Mouse (Mus musculus) midbrain, embryonic 10.5 days (tissue): Measurements from ENCODE around the gene AU040320. TPM values are rescaled to one million over a fixed set of nuclear protein-coding genes. Genes with fewer than 3 reads are reported as not detected.

Experiments
- DNase-seq: peaks from one replicate; pipeline ENCODE4 v3.0.0-alpha.2; 2017; ENCODE audit warnings: low spot score
- H3K27ac ChIP-seq: fragments of 300-500 bp; sonication (generic); replicated peaks from 2 replicates; pipeline ENCODE4 v1.5.1; 2016; ENCODE audit warnings: mild to moderate bottlenecking
- H3K27me3 ChIP-seq: fragments of 300-500 bp; sonication (generic); 2 replicates; pipeline ENCODE4 v1.6.1; 2016; ENCODE audit warnings: low read depth, mild to moderate bottlenecking; ENCODE audit not compliant: poor library complexity, severe bottlenecking
- H3K36me3 ChIP-seq: fragments of 300-500 bp; sonication (generic); 2 replicates; pipeline ENCODE4 v1.6.1; 2016; ENCODE audit warnings: mild to moderate bottlenecking, moderate library complexity
- H3K4me1 ChIP-seq: fragments of 300-500 bp; sonication (generic); 2 replicates; pipeline ENCODE4 v1.6.1; 2016
- H3K4me3 ChIP-seq: fragments of 300-500 bp; sonication (generic); 2 replicates; pipeline ENCODE4 v1.5.1; 2016; ENCODE audit warnings: mild to moderate bottlenecking, moderate library complexity
- H3K9me3 ChIP-seq: fragments of 300-500 bp; sonication (generic); replicated peaks from 2 replicates; pipeline ENCODE4 v1.6.1; 2016; ENCODE audit warnings: mild to moderate bottlenecking
- WGBS: fragments of 180-500 bp; shearing (Covaris S2); methylation state at CpG from one replicate; pipeline ENCODE4 v1.1.7; 2016; 5-methylcytosine and 5-hydroxymethylcytosine counted together
- polyA plus RNA-seq: library from polyadenylated mRNA; unstranded; fragments of >200 nt; fragmentation: Nextera tagmentation; extraction: Ambion mirVana; gene quantifications from 2 replicates; pipeline ENCODE4 v1.2.1, GENCODE M21; 2016

The AU040320 gene
- polyA plus RNA-seq, 1 experiment from 2014 or later: 24.4 TPM

- H3K27ac ChIP-seq: peak overlapping the region; percentile 67
- WGBS: 55% methylated on average over 8 of the region's 8 CpGs
- DNase-seq: no peak
- H3K36me3 ChIP-seq: no peaks in the 10 kb centered on the region
- H3K4me3 ChIP-seq: no peak overlapping the region
- peaks cover 40% of the 10 kb centered on the region for H3K4me1 ChIP-seq
- no peaks in the 10 kb centered on the region for H3K9me3 ChIP-seq
- H3K27me3 ChIP-seq: no peaks in the 10 kb centered on the region
These were observed 25.8 kb downstream of the AU040320 start for GRCm38 (mm10) chr4:126779148-126779581.

DNA sequence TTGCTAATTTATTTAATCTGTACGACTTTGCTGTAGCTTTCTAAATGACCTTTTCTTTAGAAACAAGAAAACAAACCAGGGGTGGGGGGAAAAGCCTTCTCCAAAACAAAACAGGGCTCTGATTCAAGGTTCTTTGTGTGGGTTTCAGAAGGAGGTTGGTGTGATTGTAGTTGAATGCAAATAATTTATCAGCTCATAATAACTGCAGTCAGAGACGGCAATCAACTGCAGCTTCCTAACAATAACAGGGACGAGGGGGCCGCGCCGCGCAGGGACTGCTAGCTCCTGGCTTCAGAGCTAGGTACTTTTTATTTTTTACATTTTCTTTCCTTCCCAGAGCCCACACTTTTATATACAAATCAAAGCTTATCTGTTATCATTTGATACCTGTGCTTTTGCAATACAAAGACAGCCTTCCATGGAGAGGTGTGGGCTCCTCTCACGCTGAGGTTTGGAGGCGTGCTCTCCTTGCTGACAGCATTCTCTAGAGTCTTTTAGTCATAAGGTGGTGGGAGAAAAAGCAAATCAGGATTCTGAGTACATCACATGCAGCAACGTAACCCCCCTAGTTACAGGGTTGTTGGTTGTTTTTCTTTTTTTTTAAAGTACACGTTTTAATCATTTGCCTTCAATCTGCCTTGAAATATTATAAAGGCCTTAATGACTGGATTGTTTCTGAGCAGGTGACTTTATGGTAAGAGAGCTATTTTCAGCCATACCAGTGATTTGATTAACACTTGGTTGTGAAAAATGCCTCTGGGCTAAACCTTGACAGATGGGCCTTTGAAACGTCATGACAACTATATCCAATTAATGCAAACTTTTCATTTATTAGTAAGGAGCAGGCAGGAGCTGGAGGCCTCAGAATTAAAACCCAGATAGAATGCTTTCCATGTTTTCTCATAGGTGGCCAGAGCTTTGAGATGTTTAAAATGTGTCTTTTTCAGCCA, 26.8 kb downstream of the AU040320 start:
- Histone ChIP-seq H3K36me3 (no peaks in the 10 kb centered on the region), H3K27ac (peak overlapping the region; percentile 53), H3K4me3 (no peak overlapping the region), H3K4me1 (peaks cover 40% of the 10 kb centered on the region), H3K9me3 (no peaks in the 10 kb centered on the region), H3K27me3 (no peaks in the 10 kb centered on the region)
- no peak for DNase-seq
- 73% methylated on average over 12 of the region's 12 CpGs for WGBS

- Histone ChIP-seq H3K27me3 (no peaks in the 10 kb centered on the region), H3K4me3 (no peak overlapping the region), H3K36me3 (no peaks in the 10 kb centered on the region), H3K4me1 (peaks cover 40% of the 10 kb centered on the region), H3K27ac (no peak overlapping the region), H3K9me3 (no peaks in the 10 kb centered on the region)
- whole genome bisulfite sequencing: 84% methylated on average over 3 of the region's 3 CpGs
- DNase-seq: no peak
These were observed 28.5 kb downstream of the AU040320 start for GRCm38 (mm10) chr4:126781871-126782270.

GRCm38 (mm10) chr4:126782512-126782911, 29.2 kb downstream of the AU040320 start:
- Histone ChIP-seq H3K4me1 (peaks cover 36% of the 10 kb centered on the region), H3K36me3 (no peaks in the 10 kb centered on the region), H3K9me3 (no peaks in the 10 kb centered on the region), H3K4me3 (no peak overlapping the region), H3K27ac (no peak overlapping the region), H3K27me3 (no peaks in the 10 kb centered on the region)
- DNase-seq: no peak
- WGBS: 91% methylated on average over 8 of the region's 8 CpGs

DNA sequence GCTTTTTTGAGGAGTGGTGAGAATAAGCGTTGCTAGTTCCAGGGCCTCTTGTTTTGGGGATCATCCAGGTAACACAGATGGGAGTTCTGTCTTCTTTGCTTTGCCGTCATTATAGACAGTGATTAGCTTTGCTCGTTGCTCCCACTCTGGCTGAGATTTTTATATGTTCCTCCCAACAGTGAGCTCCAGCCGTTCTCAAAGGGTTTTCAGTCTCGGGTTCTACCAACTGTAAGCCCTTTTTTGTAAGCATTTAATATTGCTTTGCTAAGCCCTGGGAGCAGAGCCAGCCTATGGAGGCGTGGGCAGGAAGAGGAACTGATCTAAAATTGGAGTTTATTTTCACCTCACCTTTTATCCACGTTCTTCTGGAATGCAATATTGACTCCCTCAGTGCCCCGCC, 29.7 kb downstream of the AU040320 start:
- Histone ChIP-seq H3K4me3 (no peak overlapping the region), H3K27ac (no peak overlapping the region), H3K27me3 (no peaks in the 10 kb centered on the region), H3K9me3 (no peaks in the 10 kb centered on the region), H3K4me1 (peaks cover 35% of the 10 kb centered on the region), H3K36me3 (peaks cover 4% of the 10 kb centered on the region; the same call in 1 of the 2 replicates)
- no peak for DNase-seq
- 89% methylated on average over 8 of the region's 8 CpGs for WGBS

GRCm38 (mm10) chr4:126792341-126793102, 39.2 kb downstream of the AU040320 start:
- Histone ChIP-seq H3K4me3 (no peak overlapping the region), H3K27me3 (no peaks in the 10 kb centered on the region), H3K4me1 (no peaks in the 10 kb centered on the region), H3K27ac (no peak overlapping the region), H3K36me3 (peaks cover 48% of the 10 kb centered on the region), H3K9me3 (no peaks in the 10 kb centered on the region)
- WGBS: 91% methylated on average over 7 of the region's 7 CpGs
- DNase-seq: no peak

DNA sequence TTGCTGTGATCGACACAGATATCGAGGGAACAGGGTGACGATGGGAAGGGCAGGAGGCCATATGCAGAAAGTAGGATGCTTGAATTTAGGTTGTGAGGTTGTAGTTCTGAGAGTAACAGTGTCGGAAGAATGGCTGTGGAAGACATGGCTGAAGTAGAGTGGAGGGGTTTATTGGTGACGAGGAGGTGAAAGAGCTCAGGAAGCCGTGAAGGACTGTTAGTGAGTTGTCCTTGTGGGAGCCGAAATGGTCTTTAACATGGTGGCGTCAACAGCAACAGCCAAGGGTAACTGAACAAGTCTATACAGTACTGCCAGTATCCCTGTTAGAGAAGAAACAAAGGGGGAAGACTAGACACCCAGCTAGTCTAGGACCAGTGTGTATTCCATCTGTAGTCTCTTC, 48.8 kb downstream of the AU040320 start:
- Histone ChIP-seq H3K36me3 (no peaks in the 10 kb centered on the region; the same call in 1 of the 2 replicates), H3K4me1 (peaks cover 6% of the 10 kb centered on the region; the same call in 1 of the 2 replicates), H3K9me3 (no peaks in the 10 kb centered on the region), H3K27me3 (no peaks in the 10 kb centered on the region), H3K4me3 (no peak overlapping the region), H3K27ac (no peak overlapping the region)
- 92% methylated on average over 8 of the region's 8 CpGs for WGBS
- DNase-seq: no peak

GRCm38 (mm10) chr4:126803268-126803873, 50.0 kb downstream of the AU040320 start:
- DNase-seq: no peak
- Histone ChIP-seq H3K27me3 (no peaks in the 10 kb centered on the region), H3K36me3 (no peaks in the 10 kb centered on the region; the same call in 1 of the 2 replicates), H3K4me1 (peaks cover 6% of the 10 kb centered on the region; the same call in 1 of the 2 replicates), H3K4me3 (no peak overlapping the region), H3K9me3 (no peaks in the 10 kb centered on the region), H3K27ac (peak overlapping the region; percentile 50; the same call in 1 of the 2 replicates)
- WGBS: 37% methylated on average over 8 of the region's 8 CpGs

DNA sequence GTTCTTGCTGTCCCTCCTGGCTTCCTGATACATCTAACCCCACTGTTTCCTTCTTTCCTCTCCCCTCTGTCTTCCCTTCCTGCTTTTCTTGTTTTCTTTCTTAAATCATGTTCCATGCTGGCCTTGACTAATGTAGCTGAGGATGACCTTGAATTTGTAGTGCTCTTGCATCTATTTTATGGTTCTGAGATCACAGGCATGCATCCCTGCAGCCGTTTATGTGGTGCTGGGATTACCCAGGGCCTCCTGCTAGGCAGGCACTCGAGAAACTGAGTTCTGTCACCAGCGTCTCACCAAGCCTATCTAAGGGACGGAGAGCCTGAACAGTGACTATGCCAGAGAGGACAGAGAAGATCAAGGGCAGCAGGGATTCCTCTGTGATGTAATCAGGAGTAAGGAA, 52.4 kb downstream of the AU040320 start:
- H3K27ac ChIP-seq: no peak overlapping the region
- H3K9me3 ChIP-seq: no peaks in the 10 kb centered on the region
- DNase-seq: no peak
- 63% methylated on average over 4 of the region's 4 CpGs for WGBS
- peaks cover 8% of the 10 kb centered on the region for H3K36me3 ChIP-seq
- H3K4me1 ChIP-seq: peaks cover 6% of the 10 kb centered on the region; the same call in 1 of the 2 replicates
- H3K4me3 ChIP-seq: no peak overlapping the region
- H3K27me3 ChIP-seq: no peaks in the 10 kb centered on the region

DNA sequence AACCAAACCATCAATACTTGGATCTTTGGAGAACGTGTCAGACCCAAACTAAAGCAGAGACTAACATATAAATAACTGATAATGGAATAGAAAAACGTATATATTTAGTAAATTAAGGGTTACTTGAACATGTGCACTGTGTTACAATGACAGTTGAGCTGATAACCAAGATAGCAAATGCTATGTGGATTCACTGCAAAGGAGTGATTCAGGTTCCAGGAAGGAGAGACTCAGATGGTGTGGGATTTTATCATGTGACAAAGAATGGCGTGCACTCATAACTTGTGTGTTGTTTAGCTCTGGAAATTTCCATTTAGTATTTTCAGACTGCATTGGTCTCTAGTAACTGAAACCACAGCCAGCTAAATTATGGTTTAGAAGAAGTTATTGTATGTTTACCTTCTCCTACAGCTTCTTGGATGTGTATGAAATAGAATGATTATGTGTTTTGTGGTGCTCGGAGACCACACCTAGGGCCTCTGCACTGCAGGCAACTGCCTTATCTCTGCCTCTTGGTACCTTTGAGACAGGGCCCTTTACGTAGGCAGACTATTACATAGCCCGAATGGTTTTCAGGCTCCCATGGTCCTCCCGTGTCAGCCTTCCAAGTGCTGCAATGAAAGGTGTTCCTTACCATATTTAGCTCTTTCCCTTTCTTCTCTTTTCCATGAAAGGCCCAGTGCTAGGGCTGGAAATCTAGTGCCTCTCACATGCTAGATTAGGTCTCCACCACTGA, 53.5 kb downstream of the AU040320 start:
- H3K9me3 ChIP-seq: no peaks in the 10 kb centered on the region
- H3K4me1 ChIP-seq: peaks cover 6% of the 10 kb centered on the region; the same call in 1 of the 2 replicates
- H3K36me3 ChIP-seq: peaks cover 12% of the 10 kb centered on the region
- no peaks in the 10 kb centered on the region for H3K27me3 ChIP-seq
- WGBS: 93% methylated on average over 7 of the region's 7 CpGs
- no peak for DNase-seq
- no peak overlapping the region for H3K27ac ChIP-seq
- no peak overlapping the region for H3K4me3 ChIP-seq

DNA sequence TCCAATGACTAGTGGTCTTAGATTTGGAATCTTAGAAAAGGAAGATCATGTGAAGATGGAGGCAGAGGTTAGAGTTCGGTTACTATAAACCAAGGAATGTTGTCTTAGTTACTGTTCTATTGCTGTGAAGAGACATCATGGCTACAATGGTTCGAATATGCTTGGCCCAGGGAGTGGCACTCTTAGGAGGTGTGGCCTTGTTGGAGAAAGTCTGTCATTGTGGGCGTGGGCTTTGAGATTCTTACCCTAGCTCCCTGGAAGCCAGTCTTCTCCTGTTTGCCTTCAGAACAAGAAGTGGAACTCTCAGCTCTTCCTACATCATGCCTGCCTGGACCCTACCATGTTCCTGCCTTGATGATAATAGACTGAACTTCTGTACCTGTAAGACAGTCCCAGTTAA, 57.2 kb downstream of the AU040320 start:
- H3K36me3 ChIP-seq: peaks cover 24% of the 10 kb centered on the region
- no peak for DNase-seq
- H3K27me3 ChIP-seq: no peaks in the 10 kb centered on the region
- H3K4me1 ChIP-seq: no peaks in the 10 kb centered on the region
- H3K9me3 ChIP-seq: no peaks in the 10 kb centered on the region
- 89% methylated on average over 3 of the region's 3 CpGs for WGBS
- H3K4me3 ChIP-seq: no peak overlapping the region
- no peak overlapping the region for H3K27ac ChIP-seq

DNA sequence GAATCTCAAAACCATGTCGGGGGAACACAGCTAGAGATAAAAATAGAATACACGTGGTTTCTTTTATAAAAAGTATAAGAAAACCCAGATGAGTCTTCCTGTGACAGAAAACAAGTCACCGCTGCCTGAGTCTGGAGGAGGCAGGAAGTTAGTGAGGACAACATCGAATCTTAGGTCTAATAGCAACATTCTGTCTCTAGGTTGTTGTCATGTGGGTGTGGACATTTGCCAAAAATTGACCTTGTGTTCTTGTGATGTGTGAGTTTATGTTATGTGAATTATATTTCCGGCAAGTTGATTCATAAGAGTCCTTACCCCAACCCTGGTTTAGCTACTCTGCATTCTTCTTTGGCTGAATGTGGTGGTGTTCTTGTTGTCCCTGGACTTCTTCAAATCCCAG, 59.9 kb downstream of the AU040320 start:
- Histone ChIP-seq H3K27ac (no peak overlapping the region), H3K36me3 (peaks cover 49% of the 10 kb centered on the region), H3K9me3 (no peaks in the 10 kb centered on the region), H3K4me1 (no peaks in the 10 kb centered on the region), H3K4me3 (no peak overlapping the region), H3K27me3 (no peaks in the 10 kb centered on the region)
- WGBS: 92% methylated on average over 5 of the region's 5 CpGs
- no peak for DNase-seq
